Mouse (Mus musculus) neural tube, embryonic 14.5 days (tissue): ENCODE results near the gene Rbm42. TPM values are rescaled to one million over a fixed set of nuclear protein-coding genes. Genes with fewer than 3 reads are reported as not detected.
A peak's percentile ranks its signal among the peaks of the same experiment; 100 is the strongest.

Experiments used
- ATAC-seq: fragments of 200-750 bp; cut with Nextera tagmentation; 2 replicates; pipeline ENCODE4 v1.8.0; 2017; ENCODE audit warnings: low read depth, mild to moderate bottlenecking, moderate TSS enrichment, moderate library complexity
- H3K27ac ChIP-seq: fragments of 300-500 bp; sonication (generic); 2 replicates; pipeline ENCODE4 v1.5.1; 2014; ENCODE audit warnings: low read depth, mild to moderate bottlenecking, control low read depth, low read length, moderate library complexity, mixed read lengths
- H3K27me3 ChIP-seq: fragments of 300-500 bp; sonication (generic); 2 replicates; pipeline ENCODE4 v1.6.1; 2014; ENCODE audit warnings: low read length; ENCODE audit not compliant: control insufficient read depth, insufficient read depth
- H3K36me3 ChIP-seq: fragments of 300-500 bp; sonication (generic); 2 replicates; pipeline ENCODE4 v1.6.1; 2014; ENCODE audit warnings: low read length, mixed read lengths; ENCODE audit not compliant: control insufficient read depth, insufficient read depth
- H3K4me1 ChIP-seq: fragments of 300-500 bp; sonication (generic); 2 replicates; pipeline ENCODE4 v1.6.1; 2014; ENCODE audit warnings: low read length; ENCODE audit not compliant: control insufficient read depth, insufficient read depth
- H3K4me2 ChIP-seq: fragments of 300-500 bp; sonication (generic); 2 replicates; pipeline ENCODE4 v1.6.1; 2014; ENCODE audit warnings: mild to moderate bottlenecking, low read depth, low read length, control low read depth
- H3K4me3 ChIP-seq: fragments of 300-500 bp; sonication (generic); 2 replicates; pipeline ENCODE4 v1.5.1; 2014; ENCODE audit warnings: low read depth, low read length, control low read depth, mixed read lengths
- H3K9ac ChIP-seq: fragments of 300-500 bp; sonication (generic); replicated peaks from 2 replicates; pipeline ENCODE4 v1.6.1; 2014; ENCODE audit warnings: low read depth, mild to moderate bottlenecking, control low read depth, low read length, mixed read lengths
- H3K9me3 ChIP-seq: fragments of 300-500 bp; sonication (generic); 2 replicates; pipeline ENCODE4 v1.6.1; 2016; ENCODE audit warnings: low read length; ENCODE audit not compliant: control insufficient read depth
- WGBS: fragments of 180-500 bp; shearing (Covaris S2); extraction: QIAGEN DNeasy Blood & Tissue Kit; methylation state at CpG from one replicate; pipeline ENCODE4 v1.1.7; 2014; 5-methylcytosine and 5-hydroxymethylcytosine counted together
- polyA plus RNA-seq: library from polyadenylated mRNA; unstranded; fragments of >200 nt; fragmentation: Nextera tagmentation; extraction: Ambion mirVana; gene quantifications from 2 replicates; pipeline ENCODE4 v1.2.1, GENCODE M21; 2014

Gene Rbm42
- 98.3 and 110 TPM in 2 replicates for polyA plus RNA-seq

DNA sequence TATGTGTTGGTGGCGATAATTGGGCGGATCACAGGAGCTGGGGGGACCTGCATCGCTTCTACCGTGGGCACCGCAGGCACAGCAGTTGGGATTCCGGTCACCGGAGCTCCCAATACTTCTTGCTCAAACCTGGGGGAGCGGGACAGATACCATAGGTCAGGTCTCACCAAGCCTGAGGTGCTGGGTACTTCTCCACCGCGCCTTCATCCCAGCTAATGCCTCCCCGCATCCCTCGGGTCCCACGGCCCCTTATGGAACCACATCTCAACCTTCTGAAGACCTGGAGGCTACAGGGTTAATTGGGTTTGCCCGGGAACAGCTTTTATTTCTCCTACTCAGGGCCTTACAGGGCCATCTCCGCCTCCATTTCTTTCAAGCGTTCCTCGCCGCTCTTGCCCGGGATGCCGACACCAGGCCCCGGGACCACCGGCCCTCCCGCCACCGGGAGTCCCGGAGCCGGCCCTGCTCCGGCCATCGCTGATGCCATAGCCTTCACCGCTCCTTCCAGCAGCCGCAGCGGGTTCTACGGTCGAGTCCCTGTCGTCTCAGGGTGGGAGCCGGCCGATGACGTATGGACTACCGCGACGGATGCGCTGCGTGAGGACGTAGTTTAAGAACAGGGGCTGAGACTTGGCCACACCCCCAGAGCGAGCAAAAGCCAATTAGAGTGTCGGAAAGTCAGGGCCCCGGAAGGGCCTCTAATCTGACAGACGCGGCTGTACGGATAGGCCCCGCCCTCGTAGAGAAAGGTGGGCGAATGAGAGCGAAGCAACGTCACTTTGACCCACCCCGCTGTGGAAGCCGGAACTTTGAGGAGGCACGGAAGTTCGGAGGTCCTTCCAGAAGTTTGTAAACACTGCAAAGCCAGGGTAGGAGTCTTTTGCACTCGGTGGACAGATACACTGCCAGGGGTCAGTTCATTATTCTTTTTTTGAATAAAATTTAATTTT, at the start of gene Rbm42:
Rbm42 (minus strand) TSS at position 727 of the 950 bp plus-strand sequence.
- H3K4me2 ChIP-seq = peak within 1 kb of the TSS; percentile 86
- peaks cover 33% of the 10 kb centered on the region for H3K36me3 ChIP-seq
- peak within 1 kb of the TSS; percentile 86 for H3K4me3 ChIP-seq
- ATAC-seq = peak; percentile 100
- H3K9ac ChIP-seq = peak within 1 kb of the TSS; percentile 89
- no peaks in the 10 kb centered on the region for H3K9me3 ChIP-seq
- H3K4me1 ChIP-seq = peaks cover 7% of the 10 kb centered on the region; the same call in 1 of the 2 replicates
- WGBS = under 1% methylated on average over 59 of the region's 59 CpGs
- H3K27me3 ChIP-seq = no peaks in the 10 kb centered on the region
- peak within 1 kb of the TSS; percentile 73 for H3K27ac ChIP-seq

DNA sequence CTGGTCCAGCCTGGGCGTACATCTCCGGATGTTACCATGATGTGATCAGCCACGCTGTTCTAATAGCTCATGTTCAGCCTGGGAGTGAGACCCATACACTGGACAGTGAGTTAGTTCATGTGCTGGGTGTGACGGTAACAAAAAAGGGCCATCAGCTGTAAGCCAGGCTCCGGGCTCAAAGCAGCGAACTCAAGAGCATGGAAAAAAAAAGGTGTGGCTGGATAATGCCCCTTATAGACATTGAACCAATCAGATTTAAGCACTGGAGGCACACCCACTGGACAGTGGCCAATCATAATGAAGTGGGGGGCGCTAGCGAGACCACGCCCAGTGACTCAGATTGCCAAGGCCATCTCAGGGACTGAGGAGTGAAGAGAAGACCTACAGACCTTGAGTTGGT, 48.5 kb upstream of the Rbm42 start, which contains the start of gene 2200002J24Rik:
2200002J24Rik (plus strand) TSS at position 338 of the 400 bp plus-strand sequence.
- H3K4me3 ChIP-seq = no peak within 1 kb of the TSS
- H3K4me1 ChIP-seq = no peaks in the 10 kb centered on the region
- H3K4me2 ChIP-seq = no peak within 1 kb of the TSS
- H3K27ac ChIP-seq = no peak within 1 kb of the TSS
- H3K27me3 ChIP-seq = no peaks in the 10 kb centered on the region
- H3K9ac ChIP-seq = no peak within 1 kb of the TSS
- 34% methylated on average over 9 of the region's 9 CpGs for WGBS
- ATAC-seq = no peak
- no peaks in the 10 kb centered on the region for H3K9me3 ChIP-seq
- no peaks in the 10 kb centered on the region for H3K36me3 ChIP-seq

GRCm38 (mm10) chr7:30698101-30698500, 48.0 kb upstream of the Rbm42 start:
- H3K27me3 ChIP-seq = no peaks in the 10 kb centered on the region
- no peaks in the 10 kb centered on the region for H3K9me3 ChIP-seq
- no peaks in the 10 kb centered on the region for H3K4me1 ChIP-seq
- no peak overlapping the region for H3K27ac ChIP-seq
- H3K36me3 ChIP-seq = no peaks in the 10 kb centered on the region
- no peak for ATAC-seq
- 63% methylated on average over 5 of the region's 5 CpGs for WGBS
- no peak overlapping the region for H3K4me3 ChIP-seq
- no peak overlapping the region for H3K9ac ChIP-seq
- H3K4me2 ChIP-seq = no peak overlapping the region

DNA sequence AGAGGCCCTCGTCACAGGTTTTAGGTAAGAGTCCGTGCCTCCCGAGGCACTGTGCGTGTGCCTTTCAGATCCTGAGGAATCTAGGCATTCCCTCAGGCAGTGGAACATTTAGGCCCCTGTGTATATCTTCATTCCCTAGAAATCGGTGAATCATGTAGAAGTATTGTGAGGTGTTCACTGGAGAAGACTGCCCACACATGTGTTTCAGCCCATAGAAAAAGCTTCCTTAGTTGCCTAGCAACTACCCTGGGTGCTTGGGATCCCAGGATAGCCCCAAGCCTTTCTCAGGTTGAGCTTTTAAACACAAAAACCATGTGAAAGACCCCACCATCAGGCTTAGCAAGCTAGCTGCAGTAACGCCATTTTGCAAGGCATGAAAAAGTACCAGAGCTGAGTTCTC, 38.2 kb upstream of the Rbm42 start:
- no peak overlapping the region for H3K4me2 ChIP-seq
- ATAC-seq = no peak

DNA sequence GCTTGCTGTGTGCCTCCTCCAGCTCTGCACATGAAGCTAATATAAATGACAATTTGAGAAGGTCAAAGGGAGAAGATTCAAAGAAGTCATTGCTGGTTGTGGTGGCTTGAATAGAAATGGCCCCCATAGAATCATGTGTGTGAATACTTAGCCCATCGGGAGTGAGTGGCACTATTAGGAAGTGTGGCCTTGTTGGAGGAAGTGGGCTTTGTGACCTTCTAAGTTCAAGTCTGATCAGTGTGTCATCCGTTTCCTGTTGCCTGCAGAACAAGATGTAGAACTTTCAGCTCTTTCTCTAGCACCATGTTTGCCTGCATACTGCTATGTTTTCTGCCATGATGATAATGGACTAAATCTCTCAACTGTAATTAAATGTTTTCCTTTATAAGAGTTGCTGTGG, 33.3 kb upstream of the Rbm42 start:
- no peaks in the 10 kb centered on the region for H3K9me3 ChIP-seq
- no peaks in the 10 kb centered on the region for H3K36me3 ChIP-seq
- no peak overlapping the region for H3K9ac ChIP-seq
- no peak overlapping the region for H3K4me3 ChIP-seq
- H3K27me3 ChIP-seq = peaks cover 3% of the 10 kb centered on the region; the same call in 1 of the 2 replicates
- no peaks in the 10 kb centered on the region for H3K4me1 ChIP-seq
- no peak overlapping the region for H3K4me2 ChIP-seq
- H3K27ac ChIP-seq = no peak overlapping the region
- no peak for ATAC-seq
- WGBS = 85% methylated on average over 2 of the region's 2 CpGs

More for the DNA sequence above, 38.2 kb upstream of the Rbm42 start:
- Histone ChIP-seq H3K9ac (no peak overlapping the region), H3K36me3 (no peaks in the 10 kb centered on the region), H3K27me3 (peaks cover 3% of the 10 kb centered on the region; the same call in 1 of the 2 replicates), H3K27ac (no peak overlapping the region), H3K9me3 (no peaks in the 10 kb centered on the region), H3K4me3 (no peak overlapping the region), H3K4me1 (no peaks in the 10 kb centered on the region)
- WGBS = 86% methylated on average over 6 of the region's 6 CpGs

DNA sequence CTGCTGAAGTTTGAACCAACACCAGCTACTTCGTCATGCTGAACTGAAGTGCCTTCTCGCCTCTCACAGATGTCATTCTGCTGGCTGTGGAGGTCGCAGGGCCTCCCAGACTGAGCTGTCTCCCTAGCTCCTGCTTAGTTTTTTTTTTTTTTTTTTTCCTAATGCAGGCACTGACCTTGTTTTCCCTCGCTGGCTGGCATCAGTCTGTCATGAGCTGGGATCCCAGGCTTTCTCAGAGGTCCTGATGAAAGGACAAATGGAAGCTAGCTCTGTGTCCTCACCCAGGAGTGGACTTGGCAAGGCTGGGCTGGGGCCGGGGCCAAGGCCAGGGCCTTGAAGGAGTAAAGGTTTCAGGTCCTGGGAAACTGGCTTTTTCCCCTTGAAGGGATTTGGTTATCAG, 31.8 kb upstream of the Rbm42 start:
- Histone ChIP-seq H3K27me3 (no peaks in the 10 kb centered on the region), H3K4me3 (no peak overlapping the region), H3K27ac (no peak overlapping the region), H3K36me3 (no peaks in the 10 kb centered on the region), H3K4me2 (no peak overlapping the region), H3K9ac (no peak overlapping the region), H3K9me3 (no peaks in the 10 kb centered on the region), H3K4me1 (no peaks in the 10 kb centered on the region)
- 69% methylated on average over 5 of the region's 5 CpGs for WGBS
- no peak for ATAC-seq

- no peaks in the 10 kb centered on the region for H3K4me1 ChIP-seq
- no peaks in the 10 kb centered on the region for H3K9me3 ChIP-seq
- H3K9ac ChIP-seq = no peak overlapping the region
- no peaks in the 10 kb centered on the region for H3K27me3 ChIP-seq
- H3K36me3 ChIP-seq = no peaks in the 10 kb centered on the region
- WGBS = 65% methylated on average over 5 of the region's 5 CpGs
- no peak overlapping the region for H3K4me2 ChIP-seq
- no peak for ATAC-seq
- H3K27ac ChIP-seq = no peak overlapping the region
- no peak overlapping the region for H3K4me3 ChIP-seq
Measured at GRCm38 (mm10) chr7:30678263-30678975, 28.3 kb upstream of the Rbm42 start.

- ATAC-seq = no peak
- no peaks in the 10 kb centered on the region for H3K36me3 ChIP-seq
- no peaks in the 10 kb centered on the region for H3K9me3 ChIP-seq
- H3K9ac ChIP-seq = no peak within 1 kb of the TSS
- H3K4me1 ChIP-seq = no peaks in the 10 kb centered on the region
- H3K4me3 ChIP-seq = no peak within 1 kb of the TSS
- no peak within 1 kb of the TSS for H3K4me2 ChIP-seq
- 73% methylated on average over 9 of the region's 9 CpGs for WGBS
- no peaks in the 10 kb centered on the region for H3K27me3 ChIP-seq
- no peak within 1 kb of the TSS for H3K27ac ChIP-seq
Measured at GRCm38 (mm10) chr7:30671480-30671879, 21.4 kb upstream of the Rbm42 start, which contains the start of gene Pmis2. Gene Pmis2 (minus strand): TSS chr7:30671605.

- no peaks in the 10 kb centered on the region for H3K27me3 ChIP-seq
- no peaks in the 10 kb centered on the region for H3K36me3 ChIP-seq
- no peak overlapping the region for H3K4me2 ChIP-seq
- no peak overlapping the region for H3K4me3 ChIP-seq
- WGBS = 36% methylated on average over 3 of the region's 3 CpGs
- no peaks in the 10 kb centered on the region for H3K9me3 ChIP-seq
- H3K4me1 ChIP-seq = no peaks in the 10 kb centered on the region
- H3K9ac ChIP-seq = no peak overlapping the region
- H3K27ac ChIP-seq = no peak overlapping the region
- ATAC-seq = no peak
Measured at GRCm38 (mm10) chr7:30669229-30669628, 19.1 kb upstream of the Rbm42 start.
